Mouse (Mus musculus) cerebellum, adult 18-20 months (tissue): ENCODE results near the gene U2af1.
A peak's percentile ranks its signal among the peaks of the same experiment; 100 is the strongest.
"Not testable (repeated sequence)": the region's sequence is repeated elsewhere in the genome, so short reads cannot be mapped to it uniquely, and the experiment has no call there.

Experiments used
- DNase-seq, 2 experiments: peaks; one replicate each; pipeline ENCODE4 v3.0.0; 2021

The U2af1 gene

DNA sequence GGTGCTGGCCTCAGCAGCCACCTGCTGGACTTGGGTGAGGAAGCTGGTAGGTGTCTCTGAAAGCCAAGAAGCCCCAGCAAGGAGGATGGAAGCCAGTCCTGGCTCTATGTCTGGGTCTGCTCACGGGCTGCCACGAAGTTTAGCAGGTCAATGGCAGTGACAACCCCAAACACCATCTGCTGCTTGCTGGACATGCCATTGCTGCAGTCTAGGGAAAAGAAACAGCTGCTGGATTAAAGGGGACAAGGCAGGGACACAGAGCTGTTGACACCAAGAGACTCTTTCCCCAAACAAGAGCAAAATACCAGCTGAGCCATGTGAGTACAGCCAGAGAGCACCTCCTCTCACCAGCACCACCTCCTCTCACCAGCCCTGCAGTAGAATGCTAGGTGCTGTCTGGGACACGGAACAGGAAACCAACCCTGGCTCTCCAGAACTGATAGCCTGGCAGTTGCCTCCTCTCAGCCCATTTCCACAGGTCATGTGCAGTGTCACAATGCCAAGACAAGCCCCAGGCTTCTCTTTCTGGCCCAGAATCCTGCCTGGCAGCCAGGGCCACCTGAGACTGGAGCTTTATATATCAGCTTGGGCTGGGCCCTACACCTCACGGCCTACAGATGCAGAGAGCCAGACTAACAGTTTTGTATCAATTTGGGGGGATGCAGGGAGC, 45.5 kb downstream of the U2af1 start:
- peak in 1 of 2 experiments; percentile 11 for DNase-seq

DNA sequence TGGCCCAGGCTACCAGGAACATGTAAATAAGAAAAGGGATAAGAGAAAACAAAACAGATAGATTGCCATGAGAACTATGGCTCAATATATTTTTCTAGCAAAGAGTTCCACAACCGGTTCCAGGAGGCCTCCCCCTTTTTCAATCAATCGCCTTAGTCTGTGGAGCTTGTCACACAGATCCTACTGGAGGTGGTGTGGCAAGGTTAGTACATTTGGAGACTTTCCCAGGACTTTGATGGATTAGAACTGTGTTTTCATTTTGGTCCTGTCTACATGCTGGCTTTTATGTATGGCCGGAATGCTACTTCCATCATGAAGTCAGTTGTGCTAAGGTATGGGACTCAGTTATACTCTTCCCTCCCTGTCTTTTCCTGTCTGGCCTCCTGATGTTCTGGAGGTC, 48.8 kb downstream of the U2af1 start:
- DNase-seq: no peak

DNA sequence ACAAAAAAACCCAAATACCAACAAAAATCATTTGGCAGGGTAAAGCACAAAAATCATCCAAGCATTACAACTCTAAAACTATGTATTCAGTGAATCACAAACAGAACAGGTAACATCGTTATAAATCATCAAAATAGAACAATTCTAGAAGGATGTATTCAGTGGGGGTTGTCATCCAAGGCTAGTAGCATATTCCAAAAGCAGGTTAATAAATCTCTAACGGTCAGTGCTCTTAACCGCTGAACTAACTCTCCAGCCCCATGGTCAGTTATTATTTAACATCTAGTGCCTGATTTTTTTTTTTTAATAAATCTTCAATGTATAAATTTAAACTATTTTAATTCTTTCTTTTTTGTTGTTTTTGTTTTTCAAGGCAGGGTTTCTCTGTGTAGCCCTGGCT, 49.5 kb downstream of the U2af1 start:
- DNase-seq: not testable (repeated sequence)

DNA sequence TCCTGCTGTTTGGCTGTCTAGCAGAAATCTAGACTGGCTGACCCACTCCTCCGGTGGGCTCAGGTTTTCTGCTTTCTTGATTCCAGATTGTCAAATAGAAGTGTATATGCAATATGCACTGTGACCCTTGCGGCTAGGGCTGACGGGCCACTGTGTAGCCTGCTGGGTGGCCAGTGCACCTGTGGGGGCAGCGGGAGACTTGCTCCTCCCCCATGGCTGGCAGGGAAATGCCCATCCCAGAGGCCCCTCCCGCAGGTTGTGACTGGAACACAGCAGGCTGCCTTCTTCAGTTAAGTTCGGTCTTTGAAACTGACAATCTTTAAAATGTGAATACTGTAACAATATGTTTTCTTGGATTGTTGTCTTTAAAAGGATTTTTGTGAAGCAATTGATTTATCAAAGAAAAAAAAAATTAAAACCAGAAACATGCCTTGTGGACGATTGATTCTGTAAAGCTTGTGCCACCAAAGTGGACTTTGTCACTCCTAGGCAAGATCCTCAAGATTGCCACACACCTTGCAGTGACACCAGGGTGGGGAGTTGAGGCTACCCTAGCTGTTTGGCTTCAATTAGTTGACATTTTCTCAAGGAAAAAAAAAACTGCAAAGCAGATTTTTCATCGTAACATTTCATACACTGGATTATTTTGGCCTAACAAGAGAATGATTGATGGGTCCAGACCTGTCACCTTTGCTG, 51.3 kb downstream of the U2af1 start:
- DNase-seq: no peak

DNA sequence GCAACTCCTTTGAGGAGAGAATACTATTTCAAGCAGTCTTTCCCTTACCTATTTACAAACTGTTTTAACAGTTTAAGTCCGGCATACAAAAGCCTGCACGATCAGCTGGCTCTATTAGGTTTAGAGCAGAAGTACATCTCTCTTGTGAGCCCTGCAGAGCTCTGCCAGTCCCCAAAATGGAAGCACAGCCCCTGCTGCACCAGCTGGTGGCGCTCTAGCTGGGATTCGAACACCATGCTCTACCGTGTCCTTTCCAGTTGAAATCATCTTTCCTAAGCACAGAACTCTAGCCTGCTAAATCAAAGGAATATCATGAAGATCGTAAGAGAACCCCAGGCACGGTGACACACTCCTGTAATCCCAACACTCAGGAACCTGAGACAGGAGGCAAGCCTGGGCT, 52.3 kb downstream of the U2af1 start:
- DNase-seq: no peak

DNA sequence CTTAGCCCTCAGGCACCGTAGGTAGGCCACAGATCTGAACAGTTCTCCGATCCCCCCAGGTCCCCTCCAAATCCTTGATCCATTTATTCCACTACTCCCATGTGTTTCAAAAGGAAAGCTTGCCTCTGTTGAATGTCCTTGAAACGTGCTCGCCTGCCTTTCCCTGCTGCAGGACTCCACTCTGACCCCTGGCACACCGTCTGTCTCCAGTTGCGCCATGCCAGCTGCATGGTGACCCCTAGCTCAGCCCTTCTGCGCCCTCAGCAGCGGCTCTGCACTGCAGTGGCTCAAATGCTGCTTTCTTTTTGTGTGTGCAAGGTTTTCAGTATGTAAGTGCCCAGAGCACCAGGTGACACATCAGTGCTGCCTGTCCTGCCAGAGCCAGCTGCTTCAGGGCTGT, 60.1 kb downstream of the U2af1 start:
- DNase-seq: no peak

DNA sequence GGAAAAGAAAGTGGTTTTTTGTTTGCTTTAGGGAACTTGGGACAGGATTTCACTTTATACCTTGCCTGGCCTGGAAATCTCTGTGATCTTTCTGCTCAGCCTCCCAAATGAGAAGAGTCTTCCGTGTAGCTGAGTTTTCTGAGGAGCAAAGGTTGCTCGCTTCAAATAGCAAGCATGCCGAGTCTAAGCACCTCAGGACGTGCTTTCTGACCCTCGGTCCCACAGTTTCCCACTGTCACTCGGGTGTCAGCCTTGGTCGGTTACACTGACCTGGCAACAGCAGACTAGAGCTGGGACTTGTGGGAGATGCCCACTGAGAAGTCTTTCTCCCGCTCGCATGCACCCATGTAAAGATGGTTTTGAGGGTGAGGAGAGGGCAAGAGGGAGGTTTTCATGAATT, 60.7 kb downstream of the U2af1 start:
- no peak for DNase-seq
